Mouse (Mus musculus): ENCODE measurements around the gene Vmn1r199. TPM values are rescaled to one million over a fixed set of nuclear protein-coding genes. Genes with fewer than 3 reads are reported as not detected.

Gene Vmn1r199
- polyA plus RNA-seq, 1 experiment from 2014 or later, result not detected

- H3K27ac ChIP-seq (replicated peaks), result no peak overlapping the region
- H3K9me3 ChIP-seq (ENCODE audit: control insufficient read depth, low read length), result no peaks in the 10 kb centered on the region
- no peak overlapping the region for H3K9ac ChIP-seq (ENCODE audit: low read length)
- H3K36me3 ChIP-seq (ENCODE audit: control insufficient read depth, insufficient read depth, low read length), result no peaks in the 10 kb centered on the region
- no peaks in the 10 kb centered on the region for H3K27me3 ChIP-seq (ENCODE audit: control insufficient read depth, insufficient read depth, low read length)
- 81% methylated on average over 3 of the region's 3 CpGs for WGBS
- no peak for TF ChIP-seq EP300 (optimal IDR thresholded peaks at IDR 0.05)
- TF ChIP-seq CTCF (IDR thresholded peaks at IDR 0.05; ENCODE audit: low read depth), result no peak
- ATAC-seq (ENCODE audit: low FRiP score, low TSS enrichment) (no peak), DNase-seq (ENCODE audit: low spot score) (no peak)
- H3K4me3 ChIP-seq (ENCODE audit: low read depth, low read length), result no peak overlapping the region
- no peak overlapping the region for H3K4me2 ChIP-seq (replicated peaks; ENCODE audit: low read depth)
- no peaks in the 10 kb centered on the region for H3K4me1 ChIP-seq (replicated peaks; ENCODE audit: control insufficient read depth, insufficient read depth)
These were observed 3.8 kb downstream of the Vmn1r199 start for GRCm38 (mm10) chr13:22383401-22383800.

GRCm38 (mm10) chr13:22387050-22387449 lies 7.4 kb downstream of the Vmn1r199 start:
- WGBS, result 66% methylated on average over 1 of the region's 1 CpGs
- ATAC-seq (ENCODE audit: low FRiP score, low TSS enrichment) (peak; percentile 77; the same call in 1 of the 2 replicates), DNase-seq (ENCODE audit: low spot score) (no peak)
- TF ChIP-seq CTCF (IDR thresholded peaks at IDR 0.05; ENCODE audit: low read depth) (no peak), EP300 (optimal IDR thresholded peaks at IDR 0.05) (no peak)
- Histone ChIP-seq H3K4me2 (replicated peaks; ENCODE audit: low read depth) (no peak overlapping the region), H3K9me3 (ENCODE audit: control insufficient read depth, low read length) (no peaks in the 10 kb centered on the region), H3K27me3 (ENCODE audit: control insufficient read depth, insufficient read depth, low read length) (no peaks in the 10 kb centered on the region), H3K4me3 (ENCODE audit: low read depth, low read length) (no peak overlapping the region), H3K36me3 (ENCODE audit: control insufficient read depth, insufficient read depth, low read length) (no peaks in the 10 kb centered on the region), H3K4me1 (replicated peaks; ENCODE audit: control insufficient read depth, insufficient read depth) (no peaks in the 10 kb centered on the region), H3K9ac (ENCODE audit: low read length) (no peak overlapping the region), H3K27ac (replicated peaks) (no peak overlapping the region)

- Histone ChIP-seq H3K9ac (ENCODE audit: low read length) (no peak within 1 kb of the TSS), H3K9me3 (ENCODE audit: control insufficient read depth, low read length) (no peaks in the 10 kb centered on the region), H3K27me3 (ENCODE audit: control insufficient read depth, insufficient read depth, low read length) (no peaks in the 10 kb centered on the region), H3K36me3 (ENCODE audit: control insufficient read depth, insufficient read depth, low read length) (no peaks in the 10 kb centered on the region), H3K4me2 (replicated peaks; ENCODE audit: low read depth) (no peak within 1 kb of the TSS), H3K4me3 (ENCODE audit: low read depth, low read length) (no peak within 1 kb of the TSS), H3K4me1 (replicated peaks; ENCODE audit: control insufficient read depth, insufficient read depth) (no peaks in the 10 kb centered on the region), H3K27ac (replicated peaks) (no peak within 1 kb of the TSS)
- WGBS, result 64% methylated on average over 3 of the region's 3 CpGs
- DNase-seq (ENCODE audit: low spot score) (no peak), ATAC-seq (ENCODE audit: low FRiP score, low TSS enrichment) (no peak)
- TF ChIP-seq EP300 (optimal IDR thresholded peaks at IDR 0.05) (no peak), CTCF (IDR thresholded peaks at IDR 0.05; ENCODE audit: low read depth) (no peak)
These were observed 10.5 kb downstream of the Vmn1r199 start, which contains the start of gene Vmn1r200 for GRCm38 (mm10) chr13:22390073-22390472. TSS of gene Vmn1r200 (plus strand) at chr13:22390373.

- Histone ChIP-seq H3K4me1 (replicated peaks; ENCODE audit: control insufficient read depth, insufficient read depth) (no peaks in the 10 kb centered on the region), H3K27me3 (ENCODE audit: control insufficient read depth, insufficient read depth, low read length) (no peaks in the 10 kb centered on the region), H3K4me3 (ENCODE audit: low read depth, low read length) (no peak overlapping the region), H3K9ac (ENCODE audit: low read length) (no peak overlapping the region), H3K36me3 (ENCODE audit: control insufficient read depth, insufficient read depth, low read length) (no peaks in the 10 kb centered on the region), H3K4me2 (replicated peaks; ENCODE audit: low read depth) (no peak overlapping the region), H3K27ac (replicated peaks) (no peak overlapping the region), H3K9me3 (ENCODE audit: control insufficient read depth, low read length) (no peaks in the 10 kb centered on the region)
- ATAC-seq (ENCODE audit: low FRiP score, low TSS enrichment), result no peak
- no peak for TF ChIP-seq CTCF (IDR thresholded peaks at IDR 0.05; ENCODE audit: low read depth)
- TF ChIP-seq EP300 (optimal IDR thresholded peaks at IDR 0.05), result no peak
- WGBS, result 76% methylated on average over 1 of the region's 1 CpGs
- DNase-seq (ENCODE audit: low spot score), result no peak
These were observed 23.4 kb downstream of the Vmn1r199 start for GRCm38 (mm10) chr13:22402978-22403377.

Other genes starting within 250 kb of the Vmn1r199 start
- not detected in 2 replicates for gene Vmn1r191, start 195.8 kb upstream of the Vmn1r199 start, polyA plus RNA-seq (2015; fragmentation: Nextera tagmentation; extraction: Ambion mirVana)
- gene Vmn1r192, start 188.7 kb upstream of the Vmn1r199 start, polyA plus RNA-seq (2015; fragmentation: Nextera tagmentation; extraction: Ambion mirVana), result not detected in 2 replicates
- 0.01 TPM in 1 of 2 replicates, not detected in the other for gene Vmn1r193, start 156.7 kb upstream of the Vmn1r199 start, polyA plus RNA-seq (2015; fragmentation: Nextera tagmentation; extraction: Ambion mirVana)
- gene Vmn1r194, start 135.6 kb upstream of the Vmn1r199 start, polyA plus RNA-seq (2015; fragmentation: Nextera tagmentation; extraction: Ambion mirVana), result not detected in 2 replicates
- not detected in 2 replicates for gene Vmn1r195, start 109.3 kb upstream of the Vmn1r199 start, polyA plus RNA-seq (2015; fragmentation: Nextera tagmentation; extraction: Ambion mirVana)
- gene Vmn1r196, start 89.9 kb upstream of the Vmn1r199 start, polyA plus RNA-seq (2015; fragmentation: Nextera tagmentation; extraction: Ambion mirVana), result not detected in 2 replicates
- gene Vmn1r197, start 55.2 kb upstream of the Vmn1r199 start, polyA plus RNA-seq (2015; fragmentation: Nextera tagmentation; extraction: Ambion mirVana), result not detected in 2 replicates
- 0.01 TPM in 1 of 2 replicates, not detected in the other for gene Vmn1r198, start 29.5 kb upstream of the Vmn1r199 start, polyA plus RNA-seq (2015; fragmentation: Nextera tagmentation; extraction: Ambion mirVana)
- gene Vmn1r200, start 10.6 kb downstream of the Vmn1r199 start, polyA plus RNA-seq (2015; fragmentation: Nextera tagmentation; extraction: Ambion mirVana), result 0.01 TPM in 1 of 2 replicates, not detected in the other
- gene Vmn1r201, start 92.1 kb downstream of the Vmn1r199 start, polyA plus RNA-seq (2015; fragmentation: Nextera tagmentation; extraction: Ambion mirVana), result not detected in 2 replicates
- not detected in 2 replicates for gene Vmn1r202, start 125.6 kb downstream of the Vmn1r199 start, polyA plus RNA-seq (2015; fragmentation: Nextera tagmentation; extraction: Ambion mirVana)
- gene Vmn1r203, start 138.3 kb downstream of the Vmn1r199 start, polyA plus RNA-seq (2015; fragmentation: Nextera tagmentation; extraction: Ambion mirVana), result not detected in 2 replicates
- not detected in 2 replicates for gene Vmn1r204, start 173.4 kb downstream of the Vmn1r199 start, polyA plus RNA-seq (2015; fragmentation: Nextera tagmentation; extraction: Ambion mirVana)
- gene Vmn1r205, start 213.2 kb downstream of the Vmn1r199 start, polyA plus RNA-seq (2015; fragmentation: Nextera tagmentation; extraction: Ambion mirVana), result not detected in 2 replicates
- gene Vmn1r206, start 244.4 kb downstream of the Vmn1r199 start, polyA plus RNA-seq (2015; fragmentation: Nextera tagmentation; extraction: Ambion mirVana), result not detected in 2 replicates